Mouse (Mus musculus) stomach, embryonic 14.5 days (tissue): ENCODE measurements at regions not wholly inside any gene's neighbourhood (a gene's known extent, or its start where the extent isn't known, plus 50 kb on each side); places are given as distances from the start of the nearest gene placed in this dataset.

Experiments
- ATAC-seq: fragments of 200-750 bp; cut with Nextera tagmentation; 2 replicates; pipeline ENCODE4 v1.8.0; 2017; ENCODE audit warnings: low read depth, moderate TSS enrichment; ENCODE audit not compliant: insufficient number of reproducible peaks, insufficient read depth, low FRiP score
- H3K27ac ChIP-seq: fragments of 300-500 bp; sonication (generic); 2 replicates; pipeline ENCODE4 v1.5.1; 2014; ENCODE audit warnings: mild to moderate bottlenecking, low read length, moderate library complexity, mixed read lengths
- H3K27me3 ChIP-seq: fragments of 300-500 bp; sonication (generic); 2 replicates; pipeline ENCODE4 v1.6.1; 2014; ENCODE audit warnings: low read length, control low read depth, mixed read lengths; ENCODE audit not compliant: control insufficient read depth, insufficient read depth
- H3K36me3 ChIP-seq: fragments of 300-500 bp; sonication (generic); 2 replicates; pipeline ENCODE4 v1.6.1; 2014; ENCODE audit warnings: mild to moderate bottlenecking, control low read depth, low read length, moderate library complexity, mixed read lengths; ENCODE audit not compliant: control insufficient read depth, insufficient read depth
- H3K4me1 ChIP-seq: fragments of 300-500 bp; sonication (generic); 2 replicates; pipeline ENCODE4 v1.6.1; 2014; ENCODE audit warnings: low read length, control low read depth, mixed read lengths; ENCODE audit not compliant: control insufficient read depth, insufficient read depth
- H3K4me2 ChIP-seq: fragments of 300-500 bp; sonication (generic); replicated peaks from 2 replicates; pipeline ENCODE4 v1.6.1; 2014; ENCODE audit warnings: low read depth, low read length, control low read depth
- H3K4me3 ChIP-seq: fragments of 300-500 bp; sonication (generic); 2 replicates; pipeline ENCODE4 v1.5.1; 2014; ENCODE audit warnings: low read depth, low read length, control low read depth
- H3K9ac ChIP-seq: fragments of 300-500 bp; sonication (generic); replicated peaks from 2 replicates; pipeline ENCODE4 v1.6.1; 2014; ENCODE audit warnings: low read depth, mild to moderate bottlenecking, control low read depth, low read length, moderate library complexity, mixed read lengths
- H3K9me3 ChIP-seq: fragments of 300-500 bp; sonication (generic); 2 replicates; pipeline ENCODE4 v1.6.1; 2016; ENCODE audit warnings: low read depth, low read length, control low read depth; ENCODE audit not compliant: control insufficient read depth
- WGBS: fragments of 180-500 bp; shearing (Covaris S2); extraction: QIAGEN DNeasy Blood & Tissue Kit; methylation state at CpG from one replicate; pipeline ENCODE4 v1.1.7; 2014; 5-methylcytosine and 5-hydroxymethylcytosine counted together

- 88% methylated on average over 3 of the region's 3 CpGs for WGBS
- no peaks in the 10 kb centered on the region for H3K9me3 ChIP-seq
- no peak overlapping the region for H3K27ac ChIP-seq
- no peak overlapping the region for H3K4me3 ChIP-seq
- no peak overlapping the region for H3K4me2 ChIP-seq
- no peak overlapping the region for H3K9ac ChIP-seq
- no peaks in the 10 kb centered on the region for H3K4me1 ChIP-seq
- ATAC-seq = no peak
- H3K27me3 ChIP-seq = no peaks in the 10 kb centered on the region
- no peaks in the 10 kb centered on the region for H3K36me3 ChIP-seq
Observed at GRCm38 (mm10) chr8:116045526-116045925, 337.9 kb upstream of the Maf start.

- 91% methylated on average over 4 of the region's 4 CpGs for WGBS
- Histone ChIP-seq H3K9ac (no peak overlapping the region), H3K4me2 (no peak overlapping the region), H3K36me3 (no peaks in the 10 kb centered on the region), H3K9me3 (no peaks in the 10 kb centered on the region), H3K27ac (no peak overlapping the region), H3K4me3 (no peak overlapping the region), H3K4me1 (no peaks in the 10 kb centered on the region), H3K27me3 (no peaks in the 10 kb centered on the region)
- no peak for ATAC-seq
Observed at GRCm38 (mm10) chr8:116043381-116043780, 335.8 kb upstream of the Maf start.

GRCm38 (mm10) chr8:116030966-116031365, 323.4 kb upstream of the Maf start:
- Histone ChIP-seq H3K4me2 (no peak overlapping the region), H3K27me3 (no peaks in the 10 kb centered on the region), H3K9ac (no peak overlapping the region), H3K4me1 (no peaks in the 10 kb centered on the region), H3K9me3 (no peaks in the 10 kb centered on the region), H3K36me3 (no peaks in the 10 kb centered on the region), H3K27ac (no peak overlapping the region), H3K4me3 (no peak overlapping the region)
- no peak for ATAC-seq
- 92% methylated on average over 10 of the region's 10 CpGs for WGBS

GRCm38 (mm10) chr8:116025321-116025720, 317.7 kb upstream of the Maf start:
- no peak overlapping the region for H3K4me3 ChIP-seq
- no peak for ATAC-seq
- no peak overlapping the region for H3K9ac ChIP-seq
- WGBS = 78% methylated on average over 2 of the region's 2 CpGs
- H3K9me3 ChIP-seq = no peaks in the 10 kb centered on the region
- H3K27ac ChIP-seq = no peak overlapping the region
- no peaks in the 10 kb centered on the region for H3K4me1 ChIP-seq
- H3K36me3 ChIP-seq = no peaks in the 10 kb centered on the region
- no peaks in the 10 kb centered on the region for H3K27me3 ChIP-seq
- H3K4me2 ChIP-seq = no peak overlapping the region

GRCm38 (mm10) chr8:116024811-116025210, 317.2 kb upstream of the Maf start:
- Histone ChIP-seq H3K36me3 (no peaks in the 10 kb centered on the region), H3K9ac (no peak overlapping the region), H3K4me1 (no peaks in the 10 kb centered on the region), H3K27ac (no peak overlapping the region), H3K9me3 (no peaks in the 10 kb centered on the region), H3K4me2 (no peak overlapping the region), H3K4me3 (no peak overlapping the region), H3K27me3 (no peaks in the 10 kb centered on the region)
- 68% methylated on average over 4 of the region's 4 CpGs for WGBS
- ATAC-seq = no peak

- Histone ChIP-seq H3K4me3 (no peak overlapping the region), H3K36me3 (no peaks in the 10 kb centered on the region), H3K27me3 (no peaks in the 10 kb centered on the region), H3K27ac (no peak overlapping the region), H3K9me3 (no peaks in the 10 kb centered on the region), H3K4me2 (no peak overlapping the region), H3K9ac (no peak overlapping the region), H3K4me1 (no peaks in the 10 kb centered on the region)
- no peak for ATAC-seq
Observed at GRCm38 (mm10) chr8:116021691-116022090, 314.1 kb upstream of the Maf start.

DNA sequence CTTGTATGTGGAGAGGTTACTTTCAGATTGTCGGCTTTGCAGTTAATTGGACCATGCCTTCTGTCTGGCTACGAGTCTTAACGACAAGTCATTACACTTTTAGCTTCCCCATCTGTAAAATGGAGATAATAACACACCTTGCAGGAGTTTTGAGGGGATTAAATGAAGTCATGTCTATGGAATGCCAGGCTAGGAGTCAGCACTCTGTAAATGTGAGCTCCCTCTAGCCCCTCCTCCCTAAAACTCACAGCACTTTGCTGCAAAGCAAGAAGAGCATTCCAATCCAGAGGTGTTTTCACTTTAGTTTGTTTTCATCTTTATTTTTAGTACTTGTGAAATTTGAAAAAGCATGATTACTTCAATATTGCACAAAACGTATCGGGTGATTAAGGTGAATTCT, 287.7 kb upstream of the Maf start:
- H3K9ac ChIP-seq = no peak overlapping the region
- H3K4me2 ChIP-seq = no peak overlapping the region
- no peak overlapping the region for H3K4me3 ChIP-seq
- no peaks in the 10 kb centered on the region for H3K4me1 ChIP-seq
- H3K36me3 ChIP-seq = no peaks in the 10 kb centered on the region
- no peaks in the 10 kb centered on the region for H3K9me3 ChIP-seq
- no peaks in the 10 kb centered on the region for H3K27me3 ChIP-seq
- ATAC-seq = no peak
- H3K27ac ChIP-seq = no peak overlapping the region
- 76% methylated on average over 5 of the region's 5 CpGs for WGBS

DNA sequence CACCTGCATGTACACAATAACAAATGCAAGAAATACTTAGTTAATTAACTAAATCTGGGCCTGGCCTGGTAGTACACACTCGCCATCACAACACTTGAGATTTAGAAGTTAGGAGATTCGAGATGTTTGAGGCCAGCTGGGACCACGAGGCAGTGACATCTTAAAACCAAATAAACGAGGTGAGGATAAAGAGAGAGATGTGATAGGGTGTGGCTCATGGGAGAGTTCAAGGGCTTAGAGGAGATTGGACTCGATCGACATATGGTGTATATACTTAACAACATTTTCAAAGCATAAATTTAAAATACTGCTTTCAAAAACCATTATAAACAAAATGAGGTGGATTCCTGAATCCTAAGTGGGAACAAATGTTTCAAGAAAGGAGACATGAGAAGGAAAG, 284.4 kb upstream of the Maf start:
- Histone ChIP-seq H3K27ac (no peak overlapping the region), H3K9ac (no peak overlapping the region), H3K9me3 (no peaks in the 10 kb centered on the region), H3K4me1 (no peaks in the 10 kb centered on the region), H3K36me3 (no peaks in the 10 kb centered on the region), H3K27me3 (no peaks in the 10 kb centered on the region), H3K4me2 (no peak overlapping the region), H3K4me3 (no peak overlapping the region)
- no peak for ATAC-seq
- whole genome bisulfite sequencing = 68% methylated on average over 6 of the region's 6 CpGs

DNA sequence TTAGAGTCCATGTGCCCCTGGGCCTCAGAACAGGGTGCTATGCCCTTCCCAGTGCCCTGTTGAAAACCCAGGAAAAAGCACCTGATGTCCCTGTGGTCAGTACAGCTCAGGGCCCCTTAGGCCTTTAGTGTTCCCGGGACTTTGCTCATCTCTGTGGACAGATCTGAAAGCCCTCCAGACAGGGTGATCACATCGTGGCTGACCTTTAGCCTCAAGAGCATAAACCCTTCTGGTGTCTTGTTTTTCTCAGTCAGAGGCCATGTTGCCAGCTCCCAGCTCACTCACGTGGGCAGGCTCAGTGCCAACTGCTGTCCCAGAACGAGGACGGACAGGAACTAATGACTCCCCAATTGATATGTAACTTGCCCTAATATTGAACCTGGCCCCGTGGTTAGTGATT, 275.8 kb upstream of the Maf start:
- no peak overlapping the region for H3K4me2 ChIP-seq
- no peak overlapping the region for H3K27ac ChIP-seq
- H3K4me3 ChIP-seq = no peak overlapping the region
- H3K9me3 ChIP-seq = no peaks in the 10 kb centered on the region
- no peaks in the 10 kb centered on the region for H3K27me3 ChIP-seq
- H3K36me3 ChIP-seq = no peaks in the 10 kb centered on the region
- no peak overlapping the region for H3K9ac ChIP-seq
- no peaks in the 10 kb centered on the region for H3K4me1 ChIP-seq
- ATAC-seq = no peak
- WGBS = 60% methylated on average over 6 of the region's 6 CpGs
